Mouse (Mus musculus): Measurements from ENCODE around the gene Mpg.

- TF ChIP-seq CTCF (IDR thresholded peaks at IDR 0.05; ENCODE audit: borderline replicate concordance, insufficient read depth, low read length) (no peak), POLR2A (IDR thresholded peaks at IDR 0.05; ENCODE audit: low read depth, low read length) (no peak)
Observed at GRCm38 (mm10) chr11:32233895-32234294, 7.6 kb downstream of the Mpg start.

Measured in embryonic fibroblast, embryonic 13.5 days (primary cell).